Mouse (Mus musculus) heart, adult 2 months (tissue): Measurements from ENCODE around the gene Cblb. TPM values are rescaled to one million over a fixed set of nuclear protein-coding genes. Genes with fewer than 3 reads are reported as not detected.

Experiments
- DNase-seq, 2 experiments: peaks; one replicate each; pipeline ENCODE4 v3.0.0; 2021
- H3K27ac ChIP-seq: fragments of 200-600 bp; 2 replicates; pipeline ENCODE4 v1.8.1; 2022
- H3K27me3 ChIP-seq: fragments of 200-500 bp; 2 replicates; pipeline ENCODE4 v1.6.1; 2012; ENCODE audit warnings: mild to moderate bottlenecking, low read length, inconsistent platforms, mixed read lengths; ENCODE audit not compliant: control insufficient read depth, insufficient read depth
- H3K36me3 ChIP-seq: fragments of 200-500 bp; 2 replicates; pipeline ENCODE4 v1.6.1; 2012; ENCODE audit warnings: low read length, inconsistent platforms; ENCODE audit not compliant: control insufficient read depth, insufficient read depth
- H3K4me1 ChIP-seq: fragments of 200-500 bp; 2 replicates; pipeline ENCODE4 v1.6.1; 2011; ENCODE audit warnings: low read length; ENCODE audit not compliant: control insufficient read depth, insufficient read depth
- H3K4me3 ChIP-seq: fragments of 200-600 bp; 2 replicates; pipeline ENCODE4 v1.8.1; 2022
- H3K79me2 ChIP-seq: fragments of 200-500 bp; replicated peaks from 2 replicates; pipeline ENCODE4 v1.6.1; 2012; ENCODE audit warnings: mild to moderate bottlenecking, inconsistent platforms, low read length, moderate library complexity, mixed read lengths; ENCODE audit not compliant: control insufficient read depth, insufficient read depth
- H3K9ac ChIP-seq: fragments of 200-500 bp; 2 replicates; pipeline ENCODE4 v1.6.1; 2012; ENCODE audit warnings: low read depth, mild to moderate bottlenecking, control low read depth, inconsistent platforms, low read length, mixed read lengths
- CTCF ChIP-seq: fragments of 200-600 bp; IDR thresholded peaks from 2 replicates; pipeline ENCODE4 v1.8.1; 2022; ENCODE audit warnings: antibody characterized with exemption, mild to moderate bottlenecking, moderate library complexity
- EP300 ChIP-seq: fragments of 200-500 bp; IDR thresholded peaks from 2 replicates; pipeline ENCODE4 v1.6.1; 2011; ENCODE audit warnings: low read depth, low read length, control low read depth; ENCODE audit not compliant: insufficient read depth
- POLR2A ChIP-seq: fragments of 200-500 bp; IDR thresholded peaks from 2 replicates; pipeline ENCODE4 v1.6.1; 2011; ENCODE audit warnings: mild to moderate bottlenecking, low read depth, low read length, control low read depth; ENCODE audit not compliant: insufficient read depth
- WGBS: fragments of 180-500 bp; shearing (Covaris S2); methylation state at CpG from one replicate; pipeline ENCODE4 v1.1.7; 2018; 5-methylcytosine and 5-hydroxymethylcytosine counted together
- intact Hi-C: fragments of 180-260 bp; cut with DNase I; formaldehyde crosslinking; loops from one replicate; pipeline ENCODE4 v1.15.1; 2025
- polyA plus RNA-seq: library from polyadenylated mRNA; depleted of rRNA; stranded (reverse); fragments of >200 nt; gene quantifications from 2 replicates; pipeline ENCODE4 v1.2.3, GENCODE M21; 2012
- total RNA-seq, 2 experiments: library from RNA; stranded (reverse); gene quantifications; 2 replicates each; pipeline ENCODE4 v1.2.3; 2021

The Cblb gene
- total and polyA plus RNA-seq, 3 experiments = 7.5 to 14.0 (median 13.6) TPM

DNA sequence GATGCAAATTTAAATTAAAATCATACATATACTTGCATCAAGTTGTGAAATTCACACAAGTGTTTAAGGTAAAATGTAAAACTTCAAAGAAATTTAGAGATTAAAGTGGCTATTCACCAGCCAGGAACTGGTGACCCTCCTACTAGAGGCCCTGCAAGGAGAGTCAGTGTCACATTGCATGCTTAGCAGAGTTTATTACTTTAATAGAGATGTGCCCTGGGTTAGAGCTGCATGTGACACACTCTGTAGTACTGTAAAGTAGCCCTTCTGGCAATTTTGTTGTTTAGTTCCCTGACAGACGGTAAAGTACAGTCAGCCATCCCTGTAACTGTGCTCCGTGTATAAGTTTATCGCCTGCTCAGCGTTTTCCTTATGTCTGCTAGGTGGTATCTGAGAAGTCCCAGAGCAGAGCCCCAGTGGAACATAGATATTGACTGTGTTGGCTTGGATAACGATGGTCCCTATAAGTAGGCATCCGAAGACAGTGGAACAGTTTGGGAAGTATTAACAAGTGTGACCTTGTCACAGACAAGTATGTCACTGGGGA, 129.0 kb downstream of the Cblb start:
- intact Hi-C loops = no loop called here
- H3K36me3 ChIP-seq = no peaks in the 10 kb centered on the region
- no peaks in the 10 kb centered on the region for H3K27me3 ChIP-seq
- no peak for DNase-seq
- H3K4me1 ChIP-seq = no peaks in the 10 kb centered on the region
- TF ChIP-seq POLR2A (no peak), EP300 (no peak), CTCF (no peak)
- no peak overlapping the region for H3K27ac ChIP-seq
- H3K79me2 ChIP-seq = no peaks in the 10 kb centered on the region
- H3K4me3 ChIP-seq = no peak overlapping the region
- WGBS = 82% methylated on average over 6 of the region's 6 CpGs
- no peak overlapping the region for H3K9ac ChIP-seq

DNA sequence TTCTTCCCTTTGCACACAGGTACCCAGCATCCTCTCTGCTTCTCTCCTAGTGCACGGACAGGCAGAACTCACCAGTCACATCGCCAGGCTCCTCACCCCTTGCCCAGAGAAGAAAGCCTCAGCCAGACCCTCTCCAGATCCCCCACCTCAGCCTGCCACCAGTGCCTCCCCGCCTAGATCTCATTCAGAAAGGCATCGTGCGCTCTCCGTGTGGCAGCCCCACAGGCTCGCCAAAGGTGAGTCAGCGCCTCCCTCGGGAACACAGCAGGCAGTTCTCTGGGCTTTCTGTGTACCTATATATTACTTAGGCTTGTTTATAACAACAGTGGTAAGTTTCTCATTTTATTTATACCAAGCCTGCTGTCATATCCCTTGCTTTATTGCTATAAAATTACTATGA, 133.2 kb downstream of the Cblb start:
- Histone ChIP-seq H3K36me3 (no peaks in the 10 kb centered on the region), H3K27ac (no peak overlapping the region), H3K27me3 (no peaks in the 10 kb centered on the region), H3K4me3 (no peak overlapping the region), H3K4me1 (no peaks in the 10 kb centered on the region), H3K9ac (no peak overlapping the region), H3K79me2 (no peaks in the 10 kb centered on the region)
- intact Hi-C loops = no loop called here
- WGBS = 90% methylated on average over 9 of the region's 9 CpGs
- TF ChIP-seq EP300 = no peak
- TF ChIP-seq CTCF = no peak
- TF ChIP-seq POLR2A = no peak
- DNase-seq = no peak

GRCm38 (mm10) chr16:52173253-52173652, 142.2 kb downstream of the Cblb start:
- Histone ChIP-seq H3K4me3 (no peak overlapping the region), H3K27ac (no peak overlapping the region), H3K4me1 (no peaks in the 10 kb centered on the region), H3K9ac (no peak overlapping the region), H3K36me3 (peaks cover 2% of the 10 kb centered on the region; the same call in 1 of the 2 replicates), H3K27me3 (no peaks in the 10 kb centered on the region), H3K79me2 (no peaks in the 10 kb centered on the region)
- intact Hi-C loops = loop anchor here (10.0 kb wide), 1 partner anchor 238 kb away; no protein-coding TSS in a partner anchor
- TF ChIP-seq POLR2A (no peak), CTCF (no peak), EP300 (no peak)
- DNase-seq = no peak

DNA sequence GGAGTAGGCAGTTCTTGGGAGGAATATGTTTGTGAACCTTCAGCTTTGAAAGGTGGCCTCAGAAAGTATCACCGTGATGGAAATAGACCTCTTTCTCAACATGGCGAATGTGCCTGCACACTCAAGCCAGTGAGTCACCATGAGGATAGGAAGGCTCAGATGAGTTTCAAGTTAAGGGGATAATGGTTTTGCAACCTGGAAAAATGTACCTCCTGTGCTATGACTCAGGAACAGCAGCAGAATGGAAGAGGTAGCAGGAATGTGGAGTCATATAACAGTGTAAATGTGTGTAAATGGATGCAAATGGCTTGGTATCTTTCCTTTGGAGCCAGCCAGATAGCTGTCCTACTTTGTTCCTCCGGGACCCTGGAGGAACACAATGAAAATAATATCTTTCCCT, 148.8 kb downstream of the Cblb start:
- H3K9ac ChIP-seq = no peak overlapping the region
- WGBS = 68% methylated on average over 3 of the region's 3 CpGs
- H3K4me1 ChIP-seq = no peaks in the 10 kb centered on the region
- no peaks in the 10 kb centered on the region for H3K27me3 ChIP-seq
- H3K36me3 ChIP-seq = no peaks in the 10 kb centered on the region
- intact Hi-C loops = loop anchor here (5.0 to 10.0 kb wide), 3 partner anchors 148 to 865 kb away; partner anchors contain the start of gene Cblb
- DNase-seq = no peak
- no peaks in the 10 kb centered on the region for H3K79me2 ChIP-seq
- H3K4me3 ChIP-seq = no peak overlapping the region
- no peak for TF ChIP-seq CTCF
- TF ChIP-seq POLR2A = no peak
- TF ChIP-seq EP300 = no peak
- H3K27ac ChIP-seq = no peak overlapping the region

GRCm38 (mm10) chr16:52182057-52182456, 151.0 kb downstream of the Cblb start:
- TF ChIP-seq CTCF = peak; percentile 60
- TF ChIP-seq POLR2A = no peak
- TF ChIP-seq EP300 = 0 out of 2 replicates have a peak, but pooled peaks have one; percentile 21
- DNase-seq = no peak
- no peaks in the 10 kb centered on the region for H3K27me3 ChIP-seq
- H3K4me1 ChIP-seq = no peaks in the 10 kb centered on the region
- no peak overlapping the region for H3K9ac ChIP-seq
- WGBS = 63% methylated on average over 7 of the region's 7 CpGs
- peaks cover 5% of the 10 kb centered on the region for H3K36me3 ChIP-seq
- no peak overlapping the region for H3K27ac ChIP-seq
- no peak overlapping the region for H3K4me3 ChIP-seq
- no peaks in the 10 kb centered on the region for H3K79me2 ChIP-seq
- intact Hi-C loops = loop anchor here (5.0 to 10.0 kb wide), 2 partner anchors 150 to 867 kb away; partner anchors contain the start of gene Cblb

DNA sequence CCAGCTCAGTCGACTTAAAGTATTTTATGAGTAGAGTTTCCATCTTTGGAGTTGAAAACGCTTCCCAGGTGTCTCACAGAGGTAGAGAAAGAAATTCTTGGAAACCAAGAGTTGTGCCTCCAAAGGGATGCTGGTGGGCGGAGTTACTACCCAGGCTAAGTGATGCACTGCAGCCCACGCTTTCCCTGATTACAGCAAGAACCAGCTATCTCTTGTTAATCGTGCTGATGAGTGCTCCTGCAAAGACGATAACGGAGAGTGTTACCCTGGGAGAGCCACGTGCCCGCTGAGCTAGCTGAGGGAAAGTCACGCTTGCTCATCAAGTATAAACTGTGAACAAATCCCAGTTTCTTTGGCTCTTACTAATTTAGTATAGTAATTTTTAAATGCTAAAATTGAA, 153.3 kb downstream of the Cblb start:
- intact Hi-C loops = loop anchor here (5.0 to 10.0 kb wide), 2 partner anchors 152 to 870 kb away; partner anchors contain the start of gene Cblb
- WGBS = 79% methylated on average over 10 of the region's 10 CpGs
- no peaks in the 10 kb centered on the region for H3K79me2 ChIP-seq

More for the DNA sequence above, 153.3 kb downstream of the Cblb start:
- no peak for DNase-seq
- Histone ChIP-seq H3K27me3 (no peaks in the 10 kb centered on the region), H3K36me3 (peaks cover 5% of the 10 kb centered on the region), H3K9ac (no peak overlapping the region), H3K27ac (no peak overlapping the region), H3K4me3 (no peak overlapping the region), H3K4me1 (no peaks in the 10 kb centered on the region)
- TF ChIP-seq EP300 = no peak
- no peak for TF ChIP-seq CTCF
- no peak for TF ChIP-seq POLR2A
